Mouse (Mus musculus) stomach, embryonic 16.5 days (tissue): ENCODE measurements around the gene Rundc1. TPM values are rescaled to one million over a fixed set of nuclear protein-coding genes. Genes with fewer than 3 reads are reported as not detected.
"Not testable (repeated sequence)": the region's sequence is repeated elsewhere in the genome, so short reads cannot be mapped to it uniquely, and the experiment has no call there.

ENCODE experiments used
- ATAC-seq: fragments of 200-750 bp; cut with Nextera tagmentation; 2 replicates; pipeline ENCODE4 v1.8.0; 2017; ENCODE audit warnings: moderate number of reproducible peaks, moderate TSS enrichment; ENCODE audit not compliant: insufficient read depth, low FRiP score
- H3K27ac ChIP-seq: fragments of 300-500 bp; sonication (generic); 2 replicates; pipeline ENCODE4 v1.5.1; 2014; ENCODE audit warnings: low read length
- H3K27me3 ChIP-seq: fragments of 300-500 bp; sonication (generic); 2 replicates; pipeline ENCODE4 v1.6.1; 2014; ENCODE audit warnings: low read length, control low read depth, mixed read lengths; ENCODE audit not compliant: control insufficient read depth, insufficient read depth
- H3K36me3 ChIP-seq: fragments of 300-500 bp; sonication (generic); 2 replicates; pipeline ENCODE4 v1.6.1; 2014; ENCODE audit warnings: low read length; ENCODE audit not compliant: control insufficient read depth, insufficient read depth
- H3K4me1 ChIP-seq: fragments of 300-500 bp; sonication (generic); 2 replicates; pipeline ENCODE4 v1.6.1; 2014; ENCODE audit warnings: low read length, control low read depth, mixed read lengths; ENCODE audit not compliant: control insufficient read depth, insufficient read depth
- H3K4me2 ChIP-seq: fragments of 300-500 bp; sonication (generic); 2 replicates; pipeline ENCODE4 v1.6.1; 2014; ENCODE audit warnings: low read depth, low read length, mixed read lengths
- H3K4me3 ChIP-seq: fragments of 300-500 bp; sonication (generic); replicated peaks from 2 replicates; pipeline ENCODE4 v1.5.1; 2014; ENCODE audit warnings: mild to moderate bottlenecking, low read length
- H3K9ac ChIP-seq: fragments of 300-500 bp; sonication (generic); 2 replicates; pipeline ENCODE4 v1.6.1; 2014; ENCODE audit warnings: low read length
- H3K9me3 ChIP-seq: fragments of 300-500 bp; sonication (generic); replicated peaks from 2 replicates; pipeline ENCODE4 v1.6.1; 2016; ENCODE audit warnings: low read length, control low read depth; ENCODE audit not compliant: control insufficient read depth
- WGBS: fragments of 180-500 bp; shearing (Covaris S2); extraction: QIAGEN DNeasy Blood & Tissue Kit; methylation state at CpG from one replicate; pipeline ENCODE4 v1.1.7; 2014; 5-methylcytosine and 5-hydroxymethylcytosine counted together
- polyA plus RNA-seq: library from polyadenylated mRNA; unstranded; fragments of >200 nt; fragmentation: Nextera tagmentation; extraction: Ambion mirVana; gene quantifications from 2 replicates; pipeline ENCODE4 v1.2.1, GENCODE M21; 2015

Rundc1 gene
- polyA plus RNA-seq, 1 experiment from 2014 or later: 19.0 TPM

- Histone ChIP-seq H3K9me3 (no peaks in the 10 kb centered on the region), H3K4me1 (peaks cover 26% of the 10 kb centered on the region), H3K27me3 (no peaks in the 10 kb centered on the region), H3K27ac (peak overlapping the region; percentile 64), H3K36me3 (no peaks in the 10 kb centered on the region), H3K9ac (peak overlapping the region; percentile 80), H3K4me2 (peak overlapping the region; percentile 97), H3K4me3 (peak overlapping the region; percentile 80)
- peak; percentile 84 for ATAC-seq
- under 1% methylated on average over 52 of the region's 54 CpGs for WGBS
Measured at GRCm38 (mm10) chr11:101467477-101468262, 42.8 kb downstream of the Rundc1 start.

DNA sequence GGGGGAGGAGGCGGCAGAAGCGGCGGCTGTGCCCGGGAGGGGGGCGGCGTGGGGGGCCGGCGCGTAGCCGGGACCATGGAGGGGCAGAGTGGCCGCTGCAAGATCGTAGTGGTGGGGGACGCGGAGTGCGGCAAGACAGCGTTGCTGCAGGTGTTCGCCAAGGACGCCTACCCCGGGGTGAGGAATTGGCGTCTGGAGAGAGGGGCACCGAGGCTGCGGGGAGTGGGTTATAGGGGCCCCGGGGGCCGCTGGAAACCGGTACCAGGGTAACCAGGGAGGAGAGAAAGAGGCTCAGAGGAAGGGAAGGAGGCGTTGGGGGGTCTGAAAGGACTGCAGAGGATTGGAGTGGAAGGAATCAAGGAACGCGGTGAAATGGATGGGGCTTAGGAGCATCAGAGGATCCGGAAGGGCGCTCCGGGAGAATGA is 43.4 kb downstream of the Rundc1 start:
- Histone ChIP-seq H3K9ac (peak overlapping the region; percentile 80), H3K9me3 (no peaks in the 10 kb centered on the region), H3K4me3 (peak overlapping the region; percentile 80), H3K4me2 (peak overlapping the region; percentile 97), H3K27ac (peak overlapping the region; percentile 52; the same call in 1 of the 2 replicates), H3K36me3 (no peaks in the 10 kb centered on the region), H3K27me3 (no peaks in the 10 kb centered on the region), H3K4me1 (peaks cover 21% of the 10 kb centered on the region)
- ATAC-seq: no peak
- WGBS: 0% methylated on average over 30 of the region's 31 CpGs

GRCm38 (mm10) chr11:101468731-101469130 is 43.8 kb downstream of the Rundc1 start:
- 7% methylated on average over 13 of the region's 13 CpGs for WGBS
- peak overlapping the region; percentile 80 for H3K9ac ChIP-seq
- H3K4me2 ChIP-seq: peak overlapping the region; percentile 97
- H3K9me3 ChIP-seq: no peaks in the 10 kb centered on the region
- no peaks in the 10 kb centered on the region for H3K27me3 ChIP-seq
- peaks cover 18% of the 10 kb centered on the region for H3K4me1 ChIP-seq
- H3K36me3 ChIP-seq: no peaks in the 10 kb centered on the region
- ATAC-seq: no peak
- H3K27ac ChIP-seq: no peak overlapping the region
- peak overlapping the region; percentile 80 for H3K4me3 ChIP-seq

DNA sequence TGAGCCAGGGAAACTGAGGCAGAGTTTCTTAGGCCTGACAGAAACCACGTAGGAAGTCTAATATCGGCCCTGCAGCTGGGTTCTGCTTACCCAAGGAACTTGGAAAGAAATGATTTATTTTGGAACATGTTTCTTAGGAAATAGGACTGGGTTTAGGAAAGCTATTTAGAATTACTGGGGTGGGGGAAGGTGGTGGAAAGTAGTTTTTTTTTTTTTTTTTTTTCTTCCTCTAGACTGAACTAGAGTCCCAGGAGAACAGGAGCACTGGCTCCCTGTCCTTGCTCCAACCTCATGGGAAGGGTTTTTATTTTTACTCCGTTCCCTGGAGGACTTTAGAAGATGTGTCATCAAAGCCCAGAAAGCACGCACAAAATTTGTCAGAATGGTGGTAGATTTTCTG is 44.3 kb downstream of the Rundc1 start:
- H3K27ac ChIP-seq: no peak overlapping the region
- no peaks in the 10 kb centered on the region for H3K9me3 ChIP-seq
- H3K27me3 ChIP-seq: no peaks in the 10 kb centered on the region
- no peak overlapping the region for H3K9ac ChIP-seq
- H3K4me3 ChIP-seq: peak overlapping the region; percentile 80; the same call in 1 of the 2 replicates
- ATAC-seq: no peak
- H3K36me3 ChIP-seq: no peaks in the 10 kb centered on the region
- peaks cover 14% of the 10 kb centered on the region for H3K4me1 ChIP-seq
- H3K4me2 ChIP-seq: peak overlapping the region; percentile 97
- WGBS: 63% methylated on average over 4 of the region's 4 CpGs

GRCm38 (mm10) chr11:101470206-101470605 is 45.3 kb downstream of the Rundc1 start:
- no peak overlapping the region for H3K4me3 ChIP-seq
- H3K9me3 ChIP-seq: no peaks in the 10 kb centered on the region
- ATAC-seq: no peak
- H3K36me3 ChIP-seq: no peaks in the 10 kb centered on the region
- no peak overlapping the region for H3K9ac ChIP-seq
- H3K4me2 ChIP-seq: no peak overlapping the region
- H3K27ac ChIP-seq: no peak overlapping the region
- peaks cover 10% of the 10 kb centered on the region; the same call in 1 of the 2 replicates for H3K4me1 ChIP-seq
- 52% methylated on average over 7 of the region's 7 CpGs for WGBS
- H3K27me3 ChIP-seq: no peaks in the 10 kb centered on the region

- H3K4me3 ChIP-seq: no peak overlapping the region
- no peaks in the 10 kb centered on the region for H3K36me3 ChIP-seq
- H3K9ac ChIP-seq: no peak overlapping the region
- no peak overlapping the region for H3K4me2 ChIP-seq
- no peaks in the 10 kb centered on the region for H3K9me3 ChIP-seq
- 71% methylated on average over 3 of the region's 3 CpGs for WGBS
- no peaks in the 10 kb centered on the region for H3K27me3 ChIP-seq
- no peak overlapping the region for H3K27ac ChIP-seq
- peaks cover 6% of the 10 kb centered on the region; the same call in 1 of the 2 replicates for H3K4me1 ChIP-seq
- no peak for ATAC-seq
Measured at GRCm38 (mm10) chr11:101471926-101472325, 47.0 kb downstream of the Rundc1 start.

DNA sequence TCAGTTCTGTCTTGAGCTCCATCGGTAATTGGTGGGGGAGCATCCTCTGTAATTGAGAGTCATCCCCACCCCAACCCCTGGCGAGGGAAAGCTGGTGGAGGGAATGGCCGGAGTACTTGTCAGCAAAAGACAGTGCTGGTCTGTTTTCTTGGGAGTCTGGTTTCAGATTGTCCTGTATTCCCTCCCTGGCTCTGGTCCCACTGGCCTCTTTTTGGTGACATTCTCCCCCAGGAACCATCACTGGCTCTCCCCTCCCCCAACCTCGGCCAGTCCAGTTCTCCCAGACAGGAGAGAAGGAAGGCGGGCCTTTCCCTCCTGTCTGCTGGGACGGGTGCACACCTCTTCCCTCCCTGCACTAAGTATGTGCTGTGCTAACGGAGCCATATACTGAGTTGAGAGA is 47.5 kb downstream of the Rundc1 start:
- no peak overlapping the region for H3K4me3 ChIP-seq
- H3K9ac ChIP-seq: no peak overlapping the region
- 47% methylated on average over 7 of the region's 7 CpGs for WGBS
- H3K4me2 ChIP-seq: no peak overlapping the region
- no peak for ATAC-seq
- H3K36me3 ChIP-seq: no peaks in the 10 kb centered on the region
- no peak overlapping the region for H3K27ac ChIP-seq
- peaks cover 6% of the 10 kb centered on the region; the same call in 1 of the 2 replicates for H3K4me1 ChIP-seq
- H3K9me3 ChIP-seq: no peaks in the 10 kb centered on the region
- no peaks in the 10 kb centered on the region for H3K27me3 ChIP-seq

- H3K9me3 ChIP-seq, H3K9ac ChIP-seq, H3K4me1 ChIP-seq, ATAC-seq, H3K27me3 ChIP-seq, H3K4me3 ChIP-seq, H3K4me2 ChIP-seq, H3K27ac ChIP-seq, H3K36me3 ChIP-seq: not testable (repeated sequence)
- WGBS: 74% methylated on average over 1 of the region's 1 CpGs
Measured at GRCm38 (mm10) chr11:101473686-101474085, 48.8 kb downstream of the Rundc1 start.

GRCm38 (mm10) chr11:101474298-101474697 is 49.4 kb downstream of the Rundc1 start:
- Histone ChIP-seq H3K4me3 (no peak overlapping the region), H3K27me3 (no peaks in the 10 kb centered on the region), H3K9ac (no peak overlapping the region), H3K9me3 (no peaks in the 10 kb centered on the region), H3K4me1 (peaks cover 6% of the 10 kb centered on the region), H3K4me2 (no peak overlapping the region), H3K36me3 (no peaks in the 10 kb centered on the region), H3K27ac (no peak overlapping the region)
- no peak for ATAC-seq
- WGBS: 66% methylated on average over 5 of the region's 5 CpGs
